Mouse (Mus musculus) lung, postnatal 0 days (tissue): ENCODE results near the gene Lrp10. TPM values are rescaled to one million over a fixed set of nuclear protein-coding genes. Genes with fewer than 3 reads are reported as not detected.

Experiments
- ATAC-seq: fragments of 200-750 bp; cut with Nextera tagmentation; 2 replicates; pipeline ENCODE4 v1.8.0; 2017; ENCODE audit warnings: moderate library complexity
- DNase-seq: peaks from one replicate; pipeline ENCODE4 v3.0.0-alpha.2; 2016; ENCODE audit warnings: low spot score
- H3K27ac ChIP-seq: fragments of 300-500 bp; sonication (generic); 2 replicates; pipeline ENCODE4 v1.5.1; 2014; ENCODE audit warnings: antibody characterized with exemption, mild to moderate bottlenecking, low read length, mixed read lengths
- H3K27me3 ChIP-seq: fragments of 300-500 bp; sonication (generic); replicated peaks from 2 replicates; pipeline ENCODE4 v1.6.1; 2014; ENCODE audit warnings: low read length, mixed read lengths; ENCODE audit not compliant: insufficient read depth
- H3K36me3 ChIP-seq: fragments of 300-500 bp; sonication (generic); 2 replicates; pipeline ENCODE4 v1.6.1; 2014; ENCODE audit warnings: low read length, mixed read lengths; ENCODE audit not compliant: insufficient read depth
- H3K4me1 ChIP-seq: fragments of 300-500 bp; sonication (generic); 2 replicates; pipeline ENCODE4 v1.6.1; 2014; ENCODE audit warnings: antibody characterized with exemption, low read depth, low read length, mixed read lengths; ENCODE audit not compliant: insufficient read depth
- H3K4me2 ChIP-seq: fragments of 300-500 bp; sonication (generic); replicated peaks from 2 replicates; pipeline ENCODE4 v1.6.1; 2014; ENCODE audit warnings: low read depth, mild to moderate bottlenecking, low read length, moderate library complexity, mixed read lengths
- H3K4me3 ChIP-seq: fragments of 300-500 bp; sonication (generic); 2 replicates; pipeline ENCODE4 v1.5.1; 2014; ENCODE audit warnings: low read depth, low read length
- H3K9ac ChIP-seq: fragments of 300-500 bp; sonication (generic); replicated peaks from 2 replicates; pipeline ENCODE4 v1.6.1; 2014; ENCODE audit warnings: low read depth, mild to moderate bottlenecking
- H3K9me3 ChIP-seq: fragments of 300-500 bp; sonication (generic); 2 replicates; pipeline ENCODE4 v1.6.1; 2016; ENCODE audit warnings: low read length, mixed read lengths
- CTCF ChIP-seq: IDR thresholded peaks from 2 replicates; pipeline ENCODE4 v1.5.1; 2016; ENCODE audit warnings: antibody characterized with exemption, mild to moderate bottlenecking
- EP300 ChIP-seq: IDR thresholded peaks from 2 replicates; pipeline ENCODE4 v1.6.1; 2016; ENCODE audit warnings: antibody characterized with exemption, mild to moderate bottlenecking, control low read depth
- WGBS: fragments of 180-500 bp; shearing (Covaris S2); extraction: QIAGEN DNeasy Blood & Tissue Kit; methylation state at CpG from one replicate; pipeline ENCODE4 v1.1.7; 2014; 5-methylcytosine and 5-hydroxymethylcytosine counted together
- polyA plus RNA-seq: library from polyadenylated mRNA; unstranded; fragments of >200 nt; fragmentation: Nextera tagmentation; extraction: Ambion mirVana; gene quantifications from 2 replicates; pipeline ENCODE4 v1.2.1, GENCODE M21; 2015

Lrp10 gene
- polyA plus RNA-seq, 1 experiment from 2014 or later: 96.5 TPM

DNA sequence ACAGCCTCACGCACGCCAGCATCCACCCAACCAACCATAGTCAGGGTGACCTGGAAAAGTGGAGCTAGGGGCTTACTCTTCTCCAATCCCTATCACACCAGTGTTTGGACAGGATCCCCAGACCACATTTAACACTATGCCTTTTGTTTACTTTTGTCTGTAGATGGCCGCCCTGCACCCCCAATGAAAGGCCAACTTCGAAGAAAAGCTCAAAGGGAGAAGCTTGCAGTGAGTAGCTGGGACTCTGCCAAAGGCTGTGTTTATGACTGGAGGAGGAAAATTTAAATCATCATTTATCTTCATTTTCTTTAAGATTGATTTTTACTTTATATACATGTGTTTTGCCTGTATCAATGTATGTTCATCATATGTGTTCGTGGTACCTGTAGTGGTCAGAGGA is 35.5 kb upstream of the Lrp10 start:
- no peaks in the 10 kb centered on the region for H3K9me3 ChIP-seq
- 72% methylated on average over 5 of the region's 5 CpGs for WGBS
- H3K27ac ChIP-seq: no peak overlapping the region

DNA sequence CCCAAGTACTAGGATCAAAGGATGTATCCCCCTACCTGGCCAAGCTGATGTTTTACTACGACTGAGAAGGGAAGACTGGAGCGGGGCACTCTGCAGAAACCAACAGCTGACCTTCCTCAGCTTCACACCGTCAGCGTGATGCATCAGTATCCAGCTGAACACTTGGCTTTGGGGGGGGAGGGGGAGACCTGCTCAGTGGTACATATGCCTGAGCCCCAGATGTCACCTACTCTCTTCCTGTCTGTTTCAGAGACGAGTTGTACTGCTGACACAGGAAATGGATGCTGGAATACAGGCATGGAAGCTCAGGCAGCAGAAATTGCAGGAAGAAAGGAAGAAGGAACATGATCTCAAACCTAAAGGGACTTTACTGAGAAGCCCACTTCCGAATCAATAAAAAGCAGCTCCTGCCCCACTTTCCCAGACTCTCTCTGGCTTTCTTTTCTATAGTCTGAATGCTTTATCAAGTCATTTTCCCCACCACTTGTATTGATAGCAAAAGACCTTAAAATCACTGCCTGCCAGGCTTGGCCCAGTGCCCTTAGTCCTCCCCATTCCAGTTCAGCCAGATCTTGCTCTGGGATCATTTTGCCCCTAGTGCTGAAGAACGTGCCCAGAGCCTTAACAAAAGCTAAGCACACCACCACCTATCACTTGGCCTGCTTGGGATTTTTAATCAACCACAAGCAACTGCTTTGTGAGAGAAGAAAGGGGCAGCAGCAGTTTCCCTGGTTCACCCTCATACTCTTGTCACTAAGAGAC is 34.4 kb upstream of the Lrp10 start:
- Histone ChIP-seq H3K27me3 (no peaks in the 10 kb centered on the region), H3K27ac (peak overlapping the region; percentile 3; the same call in 1 of the 2 replicates), H3K4me2 (0 out of 2 replicates have a peak overlapping the region, but pooled peaks have one; percentile 5), H3K4me3 (no peak overlapping the region), H3K9me3 (no peaks in the 10 kb centered on the region), H3K9ac (no peak overlapping the region; the same call in 1 of the 2 replicates), H3K4me1 (peaks cover 32% of the 10 kb centered on the region; the same call in 1 of the 2 replicates), H3K36me3 (no peaks in the 10 kb centered on the region)
- 44% methylated on average over 7 of the region's 7 CpGs for WGBS
- ATAC-seq (no peak), DNase-seq (no peak)
- TF ChIP-seq EP300: no peak
- TF ChIP-seq CTCF: no peak

More for the DNA sequence above, 35.5 kb upstream of the Lrp10 start:
- no peak overlapping the region for H3K4me2 ChIP-seq
- H3K27me3 ChIP-seq: no peaks in the 10 kb centered on the region
- no peaks in the 10 kb centered on the region for H3K36me3 ChIP-seq
- H3K4me3 ChIP-seq: no peak overlapping the region
- TF ChIP-seq EP300: no peak
- TF ChIP-seq CTCF: no peak
- peaks cover 21% of the 10 kb centered on the region; the same call in 1 of the 2 replicates for H3K4me1 ChIP-seq
- H3K9ac ChIP-seq: no peak overlapping the region
- no peak for DNase-seq
- no peak for ATAC-seq

DNA sequence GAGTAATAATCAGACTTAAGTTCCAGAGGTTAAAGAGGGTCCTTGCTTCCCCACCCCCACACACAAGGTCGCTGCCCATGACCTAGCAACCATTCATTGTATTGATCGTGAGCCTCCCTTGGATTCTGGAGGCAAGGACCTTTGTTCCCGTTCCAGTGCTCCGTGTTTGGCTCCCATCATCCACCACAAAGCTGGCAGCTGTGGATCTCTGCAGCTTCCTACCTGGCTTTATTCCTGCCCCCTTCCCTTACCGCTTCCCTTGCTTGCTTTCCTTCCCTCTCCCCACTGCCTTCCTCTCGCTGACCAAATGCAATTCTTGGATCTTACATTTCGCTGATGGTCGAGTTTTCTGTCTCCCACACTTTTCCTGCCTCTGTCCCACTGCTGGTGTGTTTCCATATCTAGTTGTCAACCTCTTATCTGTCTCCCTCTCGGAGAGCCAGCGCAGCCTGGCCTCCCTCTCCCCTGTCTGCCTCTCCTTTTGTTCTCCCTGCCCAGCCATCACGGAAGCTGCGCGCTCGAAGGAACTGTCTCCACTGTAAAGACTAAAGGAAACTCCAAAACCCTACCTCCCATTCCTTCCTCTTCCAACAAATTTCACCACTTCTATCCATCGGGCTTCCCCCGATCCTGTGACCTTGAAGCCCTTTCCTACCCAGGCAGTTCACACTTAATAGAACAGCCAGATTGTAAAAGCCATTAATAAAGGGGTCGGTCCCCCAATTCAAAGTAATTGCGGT is 33.4 kb upstream of the Lrp10 start:
- no peaks in the 10 kb centered on the region for H3K36me3 ChIP-seq
- H3K4me3 ChIP-seq: peak overlapping the region; percentile 89
- no peaks in the 10 kb centered on the region for H3K27me3 ChIP-seq
- 5% methylated on average over 18 of the region's 18 CpGs for WGBS
- peak; percentile 34 for DNase-seq
- H3K4me1 ChIP-seq: peaks cover 36% of the 10 kb centered on the region; the same call in 1 of the 2 replicates
- no peaks in the 10 kb centered on the region for H3K9me3 ChIP-seq
- peak overlapping the region; percentile 77 for H3K4me2 ChIP-seq
- no peak for ATAC-seq
- H3K27ac ChIP-seq: peak overlapping the region; percentile 98
- no peak for TF ChIP-seq CTCF
- no peak for TF ChIP-seq EP300
- peak overlapping the region; percentile 97 for H3K9ac ChIP-seq

DNA sequence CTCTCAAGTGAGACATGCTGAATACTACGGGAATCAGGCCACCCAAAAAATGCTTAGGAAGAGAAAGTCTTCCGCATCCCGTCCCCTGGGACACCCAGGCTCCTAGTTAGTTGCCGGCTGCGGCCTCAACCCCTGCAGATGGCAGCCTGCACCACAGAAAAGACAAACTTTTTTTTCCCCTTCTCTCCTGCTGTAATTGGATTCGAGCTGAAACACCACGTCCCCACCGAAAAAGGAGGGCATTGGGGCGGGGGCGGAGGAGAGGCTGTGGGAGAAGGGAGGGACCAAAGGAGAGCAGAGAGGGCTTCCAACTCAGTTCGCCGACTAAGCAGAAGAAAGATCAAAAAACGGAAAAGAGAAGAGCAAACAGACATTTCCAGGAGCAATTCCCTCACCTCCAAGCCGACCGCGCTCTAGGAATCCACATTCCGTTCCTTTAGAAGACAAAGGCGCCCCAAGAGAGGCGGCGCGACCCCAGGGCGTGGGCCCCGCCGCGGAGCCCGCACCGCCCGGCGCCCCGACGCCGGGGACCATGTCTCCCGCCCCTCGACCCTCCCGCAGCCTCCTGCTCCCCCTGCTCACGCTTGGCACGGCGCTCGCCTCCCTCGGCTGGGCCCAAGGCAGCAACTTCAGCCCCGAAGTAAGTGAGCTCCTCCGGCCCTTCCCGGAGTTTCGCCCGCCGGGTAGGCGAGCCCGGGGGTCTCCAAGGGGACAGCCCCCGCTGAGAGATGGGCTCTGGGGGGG is 32.4 kb upstream of the Lrp10 start, which contains the start of gene Mmp14:
Mmp14 (plus strand) TSS at position 279 of the 744 bp plus-strand sequence.
- Histone ChIP-seq H3K4me1 (peaks cover 39% of the 10 kb centered on the region; the same call in 1 of the 2 replicates), H3K36me3 (no peaks in the 10 kb centered on the region; the same call in 1 of the 2 replicates), H3K4me2 (peak within 1 kb of the TSS; percentile 77), H3K27ac (peak within 1 kb of the TSS; percentile 98), H3K9ac (peak within 1 kb of the TSS; percentile 97), H3K9me3 (no peaks in the 10 kb centered on the region), H3K4me3 (peak within 1 kb of the TSS; percentile 89), H3K27me3 (no peaks in the 10 kb centered on the region)
- WGBS: 1% methylated on average over 37 of the region's 49 CpGs
- ATAC-seq: peak; percentile 47
- DNase-seq: peak; percentile 94
- TF ChIP-seq CTCF: peak; percentile 58
- peak; percentile 25; the same call in 1 of the 2 replicates for TF ChIP-seq EP300

DNA sequence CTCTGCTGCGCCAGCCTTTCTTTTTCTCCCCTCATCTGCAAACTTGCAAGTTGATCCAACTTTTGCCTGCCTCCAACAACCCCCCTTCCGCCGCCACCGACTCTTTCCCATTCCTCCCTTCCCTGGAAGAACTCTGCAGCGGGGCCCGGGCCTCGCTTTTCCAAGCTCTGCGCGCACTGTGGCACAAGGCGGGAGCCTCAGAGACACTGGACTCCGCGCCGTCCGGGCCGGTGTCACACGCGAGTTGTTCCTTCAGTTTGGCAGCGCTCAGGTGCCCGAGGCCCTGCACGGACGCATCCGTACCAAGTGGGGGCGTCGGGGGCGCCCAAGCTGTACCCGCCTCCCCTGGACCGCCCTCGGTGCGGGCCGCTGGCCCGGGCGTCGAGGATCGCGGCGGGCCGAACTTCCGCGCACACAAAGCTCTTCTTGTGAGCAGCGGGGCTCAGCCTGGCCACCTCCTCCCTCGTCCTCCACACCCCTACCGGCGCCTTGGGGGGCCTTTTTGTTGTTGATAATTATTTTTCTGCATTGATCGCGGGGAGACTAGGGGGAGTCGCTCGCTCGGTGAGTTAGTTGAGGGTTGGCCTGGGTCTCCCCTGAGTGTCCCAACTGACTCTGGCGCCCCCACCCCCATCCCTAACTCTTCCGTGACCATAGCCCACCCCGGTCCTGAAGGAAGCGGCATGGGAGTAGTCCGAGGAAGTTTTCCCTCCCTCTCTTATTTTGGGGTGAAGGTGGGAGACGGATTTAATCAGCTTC is 31.7 kb upstream of the Lrp10 start:
- H3K4me1 ChIP-seq: peaks cover 37% of the 10 kb centered on the region; the same call in 1 of the 2 replicates
- H3K9me3 ChIP-seq: no peaks in the 10 kb centered on the region
- H3K27ac ChIP-seq: peak overlapping the region; percentile 98
- peak overlapping the region; percentile 97 for H3K9ac ChIP-seq
- 4% methylated on average over 54 of the region's 54 CpGs for WGBS
- DNase-seq (peak; percentile 63), ATAC-seq (peak; percentile 42)
- peak overlapping the region; percentile 89 for H3K4me3 ChIP-seq
- no peaks in the 10 kb centered on the region; the same call in 1 of the 2 replicates for H3K36me3 ChIP-seq
- H3K4me2 ChIP-seq: peak overlapping the region; percentile 77
- H3K27me3 ChIP-seq: no peaks in the 10 kb centered on the region
- peak; percentile 47 for TF ChIP-seq CTCF
- TF ChIP-seq EP300: no peak
